Mouse (Mus musculus): ENCODE measurements around the gene Hspbap1. TPM values are rescaled to one million over a fixed set of nuclear protein-coding genes. Genes with fewer than 3 reads are reported as not detected.

Hspbap1 gene
- polyA plus RNA-seq, 1 experiment = 5.1 TPM

DNA sequence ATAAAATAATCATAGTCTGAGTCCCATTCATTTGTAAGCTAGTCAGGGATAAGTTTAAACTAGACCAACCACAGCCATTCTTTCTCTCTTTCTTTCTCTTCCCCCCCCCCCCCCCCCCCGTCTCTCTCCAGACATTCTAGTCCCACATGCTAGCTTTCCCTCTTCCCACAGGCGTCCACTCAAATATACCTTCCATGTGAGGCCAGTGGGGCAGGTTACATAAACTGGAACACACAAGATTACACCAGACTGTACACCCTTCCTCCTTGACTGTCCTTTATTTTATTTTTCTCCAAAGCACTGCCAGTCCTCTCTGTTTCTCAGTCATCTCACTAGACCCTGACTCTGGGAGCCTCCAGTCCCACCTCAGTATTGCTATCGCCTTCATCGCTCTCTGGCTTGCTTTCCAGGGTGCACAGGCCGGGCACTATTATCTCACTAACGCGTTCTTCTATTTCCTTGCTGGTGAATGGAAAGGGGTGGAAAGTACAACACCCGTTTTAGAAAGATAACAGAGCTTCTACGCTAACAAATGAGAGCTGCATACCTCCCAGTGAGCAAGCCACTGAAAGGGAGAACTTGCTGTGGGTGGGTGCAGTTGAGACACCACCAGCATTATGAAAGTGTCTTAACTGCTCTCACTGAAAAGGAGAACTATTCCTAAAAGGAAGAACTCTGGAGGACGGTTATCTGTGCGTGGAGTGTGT lies 6.4 kb upstream of the Hspbap1 start:
- no peak for DNase-seq (ENCODE audit: low read depth)

DNA sequence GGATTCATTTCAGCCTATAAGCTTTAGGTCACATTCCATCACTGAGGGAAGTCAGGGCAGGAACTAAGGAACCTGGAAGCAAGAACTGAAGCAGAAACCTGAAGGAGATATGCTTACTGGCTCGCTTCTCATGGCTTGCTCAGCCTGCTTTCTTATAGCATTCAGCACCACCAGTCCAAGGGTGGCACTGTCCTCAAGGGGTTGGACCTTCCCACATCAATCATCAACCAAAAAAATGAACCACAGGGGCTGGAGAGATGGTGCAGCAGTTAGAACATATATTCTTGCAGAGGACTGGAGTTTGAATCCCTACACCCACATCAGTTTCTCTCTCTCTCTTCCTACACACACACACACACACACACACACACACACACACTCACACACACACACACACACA lies 5.2 kb upstream of the Hspbap1 start:
- no peak for DNase-seq (ENCODE audit: low read depth)

- no peak for DNase-seq (ENCODE audit: low read depth)
Observed at GRCm38 (mm10) chr16:35765449-35765848, 4.7 kb upstream of the Hspbap1 start.

DNA sequence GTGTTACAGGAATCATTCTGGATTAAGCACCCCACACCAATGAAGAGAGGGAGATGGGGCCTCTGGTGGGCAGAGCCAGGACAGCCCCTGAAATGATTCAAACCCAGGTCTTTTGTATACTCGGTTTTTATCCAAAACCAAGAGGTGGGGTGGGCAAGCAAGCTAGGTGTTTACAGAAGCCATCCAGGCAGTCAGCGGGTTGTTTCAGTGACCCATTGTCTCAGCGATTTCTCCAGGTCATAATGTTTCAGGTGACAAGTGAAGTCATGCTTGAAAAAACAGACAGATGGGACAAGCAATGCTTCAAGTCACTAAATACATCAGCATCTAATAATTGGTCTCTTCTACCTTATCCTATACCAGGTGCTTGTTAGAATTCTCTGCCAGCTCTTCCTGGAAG lies 3.8 kb upstream of the Hspbap1 start:
- no peak for DNase-seq (ENCODE audit: low read depth)

DNA sequence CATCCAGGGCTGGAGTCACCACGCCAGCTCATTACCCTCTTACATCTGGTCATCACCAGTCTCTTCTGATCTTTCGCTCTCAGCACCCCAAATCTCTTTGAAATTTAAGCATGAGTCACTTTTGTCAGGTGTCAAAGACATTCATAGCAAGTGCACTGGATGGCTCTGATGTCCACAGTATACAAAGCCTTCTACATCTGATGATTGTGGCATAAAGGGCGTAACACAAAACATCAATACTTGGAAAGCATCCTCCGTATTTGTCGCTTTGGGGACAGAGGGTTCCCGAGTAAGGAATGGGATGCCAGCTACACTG lies 1.7 kb upstream of the Hspbap1 start:
- no peak for DNase-seq (ENCODE audit: low read depth)

GRCm38 (mm10) chr16:35768785-35769642 lies 1.2 kb upstream of the Hspbap1 start, which contains the start of gene Dirc2:
Gene Dirc2 (minus strand): TSS chr16:35769356.
- no peak for DNase-seq (ENCODE audit: low read depth)

DNA sequence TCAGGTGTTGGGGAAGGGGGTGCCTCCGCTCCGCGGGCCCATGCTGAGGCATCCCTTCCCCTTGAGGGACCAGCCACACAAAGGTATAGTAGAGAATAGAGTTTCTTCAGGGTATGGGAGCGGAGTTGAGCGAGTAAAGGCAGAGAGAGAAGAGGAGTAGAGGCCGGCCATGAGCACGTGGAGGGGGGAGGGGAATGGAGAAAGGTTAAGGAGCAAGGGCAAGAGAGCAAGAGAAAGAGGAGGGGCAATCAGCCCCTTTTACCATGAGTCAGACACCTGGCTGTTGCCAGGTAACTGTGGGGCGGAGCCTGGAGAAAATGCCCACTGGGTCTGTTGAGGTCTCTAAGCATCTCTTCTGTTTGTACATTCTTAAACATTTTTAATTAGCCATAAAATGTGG lies 966 bp downstream of the Hspbap1 start:
- DNase-seq (ENCODE audit: low read depth) = no peak

DNA sequence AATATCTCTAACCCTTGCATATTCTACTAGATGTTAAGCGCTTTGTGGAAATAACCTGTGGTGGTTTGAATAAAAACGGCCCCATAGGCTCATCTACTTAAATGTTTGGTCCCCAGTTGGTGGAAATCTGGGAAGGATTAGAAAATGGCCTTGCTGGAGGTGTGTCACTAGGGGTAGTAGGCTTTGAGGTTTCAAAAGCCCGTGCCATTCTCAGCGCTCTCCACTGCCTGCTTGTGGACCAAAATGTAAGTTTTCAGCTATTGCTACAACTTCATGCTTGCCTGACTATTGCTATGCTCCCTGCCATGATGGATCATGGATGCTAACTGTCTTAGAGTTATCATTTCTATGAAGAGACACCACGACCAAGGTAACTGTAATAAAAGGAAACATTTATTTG lies 1.4 kb downstream of the Hspbap1 start:
- DNase-seq (ENCODE audit: low read depth) = no peak

DNA sequence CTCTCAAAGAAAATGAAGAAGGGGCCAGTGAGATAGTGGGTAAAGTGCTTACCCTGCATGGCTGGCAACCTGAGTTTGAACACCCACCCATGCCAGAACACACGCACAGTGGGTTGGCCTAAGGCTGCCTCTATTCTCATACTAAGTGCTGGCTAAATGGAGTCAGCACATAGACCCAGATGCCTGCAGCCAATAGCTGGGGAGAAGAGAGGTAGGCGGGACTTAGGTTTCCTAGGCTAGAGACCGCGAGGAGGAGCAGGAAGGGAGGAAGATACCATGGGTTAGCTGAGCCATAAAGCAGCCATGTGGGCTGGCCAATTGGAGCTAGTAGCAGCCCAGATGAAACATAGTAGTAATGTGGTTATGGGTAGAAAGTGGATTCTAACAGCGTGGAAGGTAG lies 2.4 kb downstream of the Hspbap1 start:
- DNase-seq (ENCODE audit: low read depth) = no peak

GRCm38 (mm10) chr16:35775835-35776234 lies 5.7 kb downstream of the Hspbap1 start:
- DNase-seq (ENCODE audit: low read depth) = no peak

- no peak for DNase-seq (ENCODE audit: low read depth)
Observed at GRCm38 (mm10) chr16:35776737-35777136, 6.6 kb downstream of the Hspbap1 start.

GRCm38 (mm10) chr16:35777768-35778167 lies 7.6 kb downstream of the Hspbap1 start:
- no peak for DNase-seq (ENCODE audit: low read depth)

GRCm38 (mm10) chr16:35779681-35780080 lies 9.5 kb downstream of the Hspbap1 start:
- DNase-seq (ENCODE audit: low read depth) = no peak

- DNase-seq (ENCODE audit: low read depth) = no peak
Observed at GRCm38 (mm10) chr16:35781096-35781495, 10.9 kb downstream of the Hspbap1 start.

DNA sequence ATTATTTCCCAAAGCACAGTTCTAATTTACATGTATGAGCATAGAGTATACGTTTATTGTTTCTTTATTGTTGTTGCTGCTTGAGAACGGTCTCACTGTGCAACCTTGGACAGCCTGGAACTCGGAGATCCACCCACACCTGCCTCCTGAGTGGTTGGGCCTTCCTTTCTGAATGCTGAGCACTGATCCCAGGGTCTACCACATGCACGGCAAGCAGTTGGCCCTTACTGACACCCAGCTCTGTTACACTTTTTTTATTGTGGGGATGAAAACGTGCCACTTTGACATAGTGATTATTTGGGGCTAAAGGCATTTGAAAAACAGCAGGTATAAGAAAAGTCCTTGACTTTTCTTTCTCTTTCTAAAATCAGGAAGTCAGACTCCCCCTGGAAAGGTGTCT lies 11.5 kb downstream of the Hspbap1 start:
- DNase-seq (ENCODE audit: low read depth) = no peak

DNA sequence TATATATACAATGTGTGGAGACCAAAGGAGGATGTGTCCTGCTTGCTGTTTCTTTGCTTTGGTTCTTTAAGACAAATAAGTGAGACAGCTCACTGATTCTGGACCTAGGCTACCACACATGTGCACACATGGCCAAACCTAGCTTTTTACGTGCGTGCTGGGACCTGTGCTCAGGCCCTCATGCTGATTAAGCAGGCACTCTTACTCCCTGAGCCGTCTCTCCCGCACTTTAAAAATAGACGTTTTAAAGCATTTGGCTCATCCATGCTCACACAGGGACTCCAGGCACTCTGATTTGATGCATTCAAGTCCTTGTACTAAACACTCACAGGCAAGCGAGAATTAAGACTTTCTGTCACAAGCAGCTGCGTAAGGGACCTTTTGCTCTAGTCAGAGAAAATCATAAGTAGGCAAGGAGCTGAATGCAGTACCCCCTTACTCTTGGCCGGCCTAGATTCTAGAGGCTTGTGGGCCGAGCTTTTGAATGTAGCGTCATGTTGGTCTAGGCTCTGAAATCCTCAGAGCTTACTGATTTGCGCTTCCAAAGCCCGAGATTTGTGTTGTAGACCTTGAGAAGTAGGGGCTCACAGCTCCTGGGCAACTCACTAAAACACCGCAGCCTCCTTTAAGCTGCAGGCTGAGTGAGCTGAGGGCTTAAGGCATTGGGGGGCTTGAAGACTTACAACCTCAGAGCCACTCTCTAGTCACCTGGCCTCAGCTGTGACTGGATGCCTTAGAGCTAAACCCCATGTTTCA lies 12.5 kb downstream of the Hspbap1 start:
- DNase-seq (ENCODE audit: low read depth) = no peak

- no peak for DNase-seq (ENCODE audit: low read depth)
Observed at GRCm38 (mm10) chr16:35783207-35783573, 13.0 kb downstream of the Hspbap1 start.

GRCm38 (mm10) chr16:35784134-35784725 lies 14.1 kb downstream of the Hspbap1 start:
- DNase-seq (ENCODE audit: low read depth) = no peak

DNA sequence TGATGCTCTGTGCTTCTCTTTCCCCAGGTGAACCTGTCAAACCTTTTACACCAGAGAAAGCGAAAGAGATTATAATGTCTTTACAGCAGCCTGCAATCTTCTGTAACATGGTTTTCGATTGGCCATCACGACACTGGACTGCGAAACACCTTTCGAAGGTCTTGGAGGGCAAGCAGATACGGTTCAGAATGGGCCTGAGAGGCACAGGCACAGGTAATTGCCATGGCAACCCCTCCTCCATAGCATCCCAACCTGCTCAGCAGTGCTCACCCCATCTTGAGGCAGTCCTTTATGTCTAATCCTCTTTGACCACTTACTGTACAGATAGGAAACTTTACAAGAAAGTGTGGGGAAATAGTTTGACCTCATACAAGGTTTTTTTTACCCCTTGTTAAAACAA lies 17.0 kb downstream of the Hspbap1 start:
- no peak for DNase-seq (ENCODE audit: low read depth)

DNA sequence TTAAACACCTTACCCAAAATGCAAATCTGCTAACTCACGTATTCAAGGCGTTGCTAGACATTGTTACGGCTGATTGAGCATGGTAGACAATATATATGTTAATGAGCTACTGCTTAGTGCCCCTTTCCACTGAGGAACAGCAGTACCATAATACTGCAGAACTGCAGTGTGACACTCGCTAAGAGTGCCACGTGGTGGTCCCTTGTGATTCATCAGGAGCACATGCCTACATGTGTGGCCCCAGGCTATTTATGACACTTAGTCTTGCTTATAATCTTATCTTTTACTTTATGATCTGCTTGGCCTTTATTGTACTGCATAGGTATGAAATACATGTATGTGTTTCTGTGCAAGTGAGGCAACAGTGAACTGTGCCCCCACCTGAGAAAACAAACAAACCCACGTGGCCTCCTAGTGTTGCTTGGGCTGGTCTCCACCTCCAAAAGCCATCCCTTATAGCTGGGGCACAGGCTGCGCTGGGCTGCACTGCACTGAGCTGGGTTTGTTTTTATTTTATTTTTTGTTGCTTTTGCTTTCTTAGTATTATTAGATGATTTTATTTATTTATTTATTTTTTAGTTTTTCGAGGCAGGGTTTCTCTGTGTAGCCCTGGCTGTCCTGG lies 17.5 kb downstream of the Hspbap1 start:
- no peak for DNase-seq (ENCODE audit: low read depth)

DNA sequence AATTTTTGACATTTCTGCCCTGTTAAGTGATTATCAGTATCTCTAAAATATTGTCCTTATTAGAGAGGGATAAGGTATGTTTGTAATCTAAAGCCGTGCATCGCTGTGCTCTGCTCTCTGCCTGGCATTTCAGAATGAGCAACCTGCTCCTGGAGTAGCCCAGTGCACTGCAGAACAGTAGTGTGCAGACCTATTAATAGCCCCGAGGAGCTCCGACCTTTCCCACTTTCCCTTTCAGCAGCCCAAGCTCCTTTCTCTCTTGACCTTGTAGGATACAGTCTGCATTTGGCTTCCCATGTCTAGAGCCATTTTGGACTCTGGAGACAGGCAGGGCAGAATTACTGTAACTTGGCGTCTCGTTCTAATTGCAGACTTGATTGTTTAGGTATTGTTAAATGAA lies 18.2 kb downstream of the Hspbap1 start:
- DNase-seq (ENCODE audit: low read depth) = no peak
